Mouse (Mus musculus) spleen, postnatal 10 days (tissue): ENCODE results near the gene Naaa.

Source experiments
- DNase-seq, 2 experiments: peaks; one replicate each; pipeline ENCODE4 v3.0.0; 2021 to 2022; ENCODE audit warnings: low spot score in 2 of 2

The Naaa gene

DNA sequence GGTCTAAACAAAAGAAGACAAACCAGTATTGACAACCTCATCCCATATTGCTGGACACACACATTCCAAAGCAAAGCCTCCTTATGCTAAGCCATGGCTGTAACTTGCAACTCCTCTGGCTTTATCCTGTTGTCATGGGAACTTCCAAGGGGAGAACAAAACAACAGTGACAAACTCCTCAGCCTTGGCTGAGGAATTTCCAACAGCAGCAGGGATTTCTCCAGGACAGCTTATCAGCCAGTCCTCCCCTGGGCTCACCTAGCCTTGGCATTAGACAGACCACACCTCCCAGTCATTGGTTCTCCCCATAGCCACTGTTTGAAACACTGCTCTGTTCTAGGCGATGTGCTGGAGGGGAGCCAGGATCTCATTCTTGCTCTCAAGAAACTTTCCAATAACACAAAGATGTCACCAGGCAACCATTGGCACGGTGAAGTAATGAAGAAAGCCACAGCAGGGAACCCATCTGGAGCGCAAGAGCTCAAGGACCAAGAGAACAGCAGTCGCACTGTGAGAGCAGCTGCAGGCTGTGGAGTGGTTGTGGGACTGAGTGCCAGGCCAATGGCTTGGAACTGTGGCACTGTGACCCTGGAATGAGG lies 14.1 kb downstream of the Naaa start:
- no peak for DNase-seq

DNA sequence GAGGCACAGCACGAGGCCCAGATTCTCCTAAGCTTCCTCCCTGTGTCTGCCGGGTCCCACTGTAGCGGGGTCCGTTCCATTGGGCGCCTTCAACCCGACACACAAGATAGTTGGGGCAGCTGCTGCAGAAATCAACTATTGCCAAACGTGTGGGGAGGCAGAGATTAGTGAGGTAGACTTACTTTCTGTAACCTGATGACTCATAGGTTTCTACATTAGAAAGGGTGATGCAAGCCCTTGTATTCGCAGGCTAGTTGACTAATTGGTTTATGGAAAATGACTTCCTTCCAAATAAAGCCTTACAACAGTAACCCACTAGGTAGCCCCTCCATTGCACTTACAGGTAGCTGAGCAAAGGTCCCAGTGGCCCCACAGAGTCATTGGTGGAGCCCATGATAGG lies 15.3 kb downstream of the Naaa start:
- DNase-seq = no peak

- no peak for DNase-seq
Measured at GRCm38 (mm10) chr5:92256218-92256617, 21.8 kb downstream of the Naaa start, which contains the start of gene Ppef2. Ppef2 (minus strand) TSS chr5:92256278.

- DNase-seq = no peak
Measured at GRCm38 (mm10) chr5:92254476-92254875, 23.5 kb downstream of the Naaa start.

GRCm38 (mm10) chr5:92252797-92253343 lies 25.1 kb downstream of the Naaa start:
- no peak for DNase-seq

DNA sequence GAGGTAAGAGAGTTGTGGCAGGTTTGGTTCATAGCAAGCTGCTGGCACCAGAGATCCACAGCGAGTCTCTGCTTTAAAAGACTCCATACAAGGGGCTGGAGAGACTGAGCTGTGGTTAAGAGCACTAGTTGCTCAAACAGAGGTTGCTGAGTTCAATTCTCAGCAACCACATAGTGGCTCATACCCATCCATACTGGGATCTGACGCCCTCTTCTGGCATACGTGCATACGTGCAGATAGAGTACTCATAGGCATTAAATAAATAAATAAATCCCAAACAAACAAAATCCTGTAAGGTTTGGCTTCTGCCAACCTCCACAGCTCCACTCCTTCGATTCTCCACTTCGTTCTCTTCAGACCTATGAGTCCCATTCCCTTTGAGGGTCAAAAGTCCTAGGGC lies 25.9 kb downstream of the Naaa start:
- no peak for DNase-seq

- no peak for DNase-seq
Measured at GRCm38 (mm10) chr5:92248614-92249013, 29.4 kb downstream of the Naaa start.

- DNase-seq = no peak
Measured at GRCm38 (mm10) chr5:92245483-92245882, 32.5 kb downstream of the Naaa start.

- no peak for DNase-seq
Measured at GRCm38 (mm10) chr5:92244900-92245299, 33.1 kb downstream of the Naaa start.

- no peak for DNase-seq
Measured at GRCm38 (mm10) chr5:92240769-92241168, 37.2 kb downstream of the Naaa start.

- peak in 1 of 2 experiments; percentile 38 for DNase-seq
Measured at GRCm38 (mm10) chr5:92239333-92240232, 38.4 kb downstream of the Naaa start.

GRCm38 (mm10) chr5:92234939-92235557 lies 42.9 kb downstream of the Naaa start:
- no peak for DNase-seq

DNA sequence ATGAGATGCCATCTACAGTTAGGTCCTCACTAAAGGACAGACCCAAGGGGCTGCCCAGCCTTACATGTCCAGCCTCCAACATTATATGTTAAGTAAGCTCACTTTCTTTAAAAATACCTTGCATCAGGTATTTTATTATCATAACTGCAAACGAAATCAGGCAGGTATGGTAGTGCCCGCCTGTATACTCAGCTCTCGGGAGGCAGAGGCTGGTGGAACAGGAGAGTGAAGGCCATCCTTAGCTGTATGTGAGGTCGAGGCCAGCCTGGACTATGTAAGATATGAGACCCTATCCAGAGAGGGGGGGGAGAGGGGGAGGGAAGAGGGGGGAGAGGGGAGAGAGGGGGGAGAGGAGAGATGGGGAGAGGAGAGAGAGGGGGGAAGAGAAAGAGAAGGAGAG lies 44.6 kb downstream of the Naaa start:
- no peak for DNase-seq

DNA sequence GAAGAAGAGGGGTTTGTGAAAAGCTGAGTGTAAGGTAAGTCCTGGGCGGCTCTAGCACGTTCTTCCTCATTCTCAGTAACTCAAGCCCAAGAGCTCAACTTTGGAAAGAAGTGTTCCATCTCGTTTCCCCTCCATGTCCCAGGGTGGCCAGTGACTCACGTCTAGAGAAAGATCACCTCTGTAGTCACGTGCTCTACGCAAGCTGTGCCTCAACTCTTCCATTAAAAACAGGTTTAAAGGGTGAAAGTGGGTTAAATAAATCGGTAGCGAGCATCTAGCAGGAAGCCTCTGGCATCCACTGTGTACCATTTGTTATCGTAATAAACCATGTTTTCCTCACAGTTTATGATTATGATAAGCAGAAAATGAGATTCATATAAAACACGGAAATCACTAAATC lies 46.1 kb downstream of the Naaa start:
- DNase-seq = no peak

DNA sequence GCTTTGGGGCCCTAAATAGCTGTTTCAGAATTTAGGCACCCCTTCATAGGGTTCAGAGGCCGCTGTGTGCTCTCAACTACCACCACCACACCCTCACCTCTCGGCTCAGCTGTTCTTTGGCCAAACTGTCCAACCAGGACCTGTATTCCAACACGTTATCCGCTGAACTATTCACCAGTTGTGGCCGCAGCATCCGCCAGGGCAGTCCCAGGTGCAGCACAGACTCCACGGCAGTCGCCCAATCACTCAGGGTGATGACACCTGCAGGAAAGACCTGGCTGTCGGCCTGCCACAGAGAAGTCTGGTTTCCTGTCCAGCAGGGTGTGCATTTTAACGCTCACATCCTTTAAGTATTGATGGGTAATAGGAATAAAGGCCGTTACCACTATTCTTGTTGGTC lies 47.7 kb downstream of the Naaa start:
- DNase-seq = no peak

DNA sequence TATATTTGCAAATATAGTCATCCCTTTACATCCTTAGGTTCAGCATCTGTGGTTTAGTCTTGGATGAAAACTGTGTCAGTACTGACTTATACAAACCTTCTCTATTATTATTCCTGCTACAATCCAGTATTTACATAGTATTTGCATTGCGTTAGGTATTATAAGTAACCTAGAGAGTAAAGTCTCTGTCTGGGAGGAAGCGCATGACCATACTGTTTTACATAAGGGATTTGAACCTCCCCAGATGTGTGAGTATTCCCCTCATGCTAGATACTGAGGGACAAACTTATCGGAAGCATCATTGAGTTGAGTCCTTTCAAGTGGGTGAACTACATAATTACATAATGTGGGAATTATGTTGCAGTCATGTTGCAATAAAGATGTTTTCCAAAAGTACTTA lies 48.5 kb downstream of the Naaa start:
- no peak for DNase-seq

DNA sequence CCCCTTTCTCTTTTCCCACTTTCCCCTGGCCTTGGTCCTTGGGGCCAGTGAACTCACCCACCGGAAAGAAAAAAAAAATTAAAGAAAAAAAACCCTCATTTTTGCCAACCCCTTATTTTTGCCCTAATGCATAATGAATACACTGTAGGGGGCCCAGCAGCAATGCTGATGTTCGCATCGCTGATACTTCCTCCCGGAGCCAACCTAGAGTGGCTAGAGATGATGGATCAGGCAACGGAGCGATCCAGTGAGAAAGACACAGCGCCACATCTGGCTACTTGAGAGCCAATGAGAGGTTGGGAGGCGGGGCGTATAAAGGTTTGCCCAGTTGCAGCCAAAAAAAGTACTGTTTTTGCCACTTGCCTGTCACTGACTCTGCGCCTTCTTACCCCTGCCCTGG lies 49.2 kb downstream of the Naaa start:
- DNase-seq = no peak

- DNase-seq = no peak
Measured at GRCm38 (mm10) chr5:92227782-92228181, 50.2 kb downstream of the Naaa start.

GRCm38 (mm10) chr5:92220287-92220902 lies 57.6 kb downstream of the Naaa start:
- no peak for DNase-seq

GRCm38 (mm10) chr5:92219826-92220225 lies 58.1 kb downstream of the Naaa start:
- DNase-seq = no peak

- DNase-seq = no peak
Measured at GRCm38 (mm10) chr5:92218915-92219793, 58.8 kb downstream of the Naaa start.
